Mouse (Mus musculus): ENCODE data around the gene Slc9b2. TPM values are rescaled to one million over a fixed set of nuclear protein-coding genes. Genes with fewer than 3 reads are reported as not detected.

Slc9b2 gene
- polyA plus RNA-seq, 1 experiment from 2014 or later = 1.3 TPM

DNA sequence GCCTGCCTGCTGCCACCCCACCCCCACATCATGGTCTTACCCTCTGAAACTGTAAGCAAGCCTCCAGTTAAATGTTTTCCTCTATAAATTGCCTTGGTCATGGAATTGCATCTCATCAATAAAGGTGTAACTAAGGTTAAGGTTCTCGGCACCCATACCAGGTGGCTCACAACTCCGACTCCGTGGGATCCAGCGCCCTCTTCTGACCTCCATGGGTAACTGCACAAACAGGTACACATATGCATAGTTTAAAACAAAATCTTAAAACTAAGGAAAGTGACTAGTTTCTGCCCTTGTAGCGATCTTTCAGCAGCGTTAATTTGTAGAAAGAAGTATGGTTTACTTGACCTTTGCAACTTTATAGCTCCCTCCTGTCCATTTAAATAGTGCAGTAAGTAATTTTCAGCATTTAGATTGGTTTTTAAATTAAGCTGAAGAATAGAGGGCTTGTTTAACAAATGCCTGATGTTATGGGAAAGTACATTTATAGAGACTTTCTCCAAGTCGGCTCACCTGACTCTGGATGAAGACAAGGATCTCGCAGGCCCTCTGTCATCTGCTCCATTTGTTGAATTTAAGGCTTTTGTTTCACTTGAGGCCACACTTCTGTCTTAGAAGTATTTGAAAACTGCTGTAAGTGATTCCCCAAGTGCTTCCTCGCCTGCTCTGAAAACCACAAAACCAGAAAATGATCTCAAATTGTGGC lies 8.4 kb downstream of the Slc9b2 start:
- Histone ChIP-seq H3K9ac (no peak overlapping the region), H3K9me3 (replicated peaks) (0 out of 2 replicates have a peak, but pooled peaks cover 6% of the 10 kb centered on the region), H3K4me2 (replicated peaks) (no peak overlapping the region), H3K4me3 (no peak overlapping the region), H3K27me3 (no peaks in the 10 kb centered on the region), H3K27ac (no peak overlapping the region), H3K4me1 (no peaks in the 10 kb centered on the region), H3K36me3 (no peaks in the 10 kb centered on the region)
- no peak for ATAC-seq (ENCODE audit: low FRiP score)
- 90% methylated on average over 9 of the region's 9 CpGs for WGBS

DNA sequence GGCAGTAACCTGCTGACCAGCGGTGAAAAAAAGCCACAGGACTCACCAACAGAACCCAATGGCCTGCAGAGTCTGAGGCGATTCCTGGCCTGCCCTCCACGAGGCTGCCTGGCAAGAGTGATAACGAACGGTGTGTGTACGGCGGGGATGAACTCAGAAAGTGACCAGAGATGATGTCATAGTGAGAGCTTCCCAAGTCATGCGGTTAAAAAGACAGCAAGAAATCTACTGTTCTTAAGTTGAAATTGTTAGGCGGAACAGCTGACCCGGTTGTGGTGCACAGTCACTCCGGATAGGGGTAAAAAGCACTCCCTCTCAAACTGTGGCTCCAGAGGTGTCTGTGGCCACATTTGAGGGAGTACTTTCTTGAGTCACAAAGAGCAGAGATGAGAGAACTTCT lies 10.8 kb downstream of the Slc9b2 start:
- no peak overlapping the region for H3K9ac ChIP-seq
- no peak overlapping the region for H3K27ac ChIP-seq
- no peaks in the 10 kb centered on the region for H3K36me3 ChIP-seq
- H3K4me3 ChIP-seq = no peak overlapping the region
- no peaks in the 10 kb centered on the region for H3K27me3 ChIP-seq
- no peaks in the 10 kb centered on the region for H3K4me1 ChIP-seq
- no peak for ATAC-seq (ENCODE audit: low FRiP score)
- 0 out of 2 replicates have a peak, but pooled peaks cover 6% of the 10 kb centered on the region for H3K9me3 ChIP-seq (replicated peaks)
- WGBS = 93% methylated on average over 11 of the region's 11 CpGs
- H3K4me2 ChIP-seq (replicated peaks) = no peak overlapping the region

DNA sequence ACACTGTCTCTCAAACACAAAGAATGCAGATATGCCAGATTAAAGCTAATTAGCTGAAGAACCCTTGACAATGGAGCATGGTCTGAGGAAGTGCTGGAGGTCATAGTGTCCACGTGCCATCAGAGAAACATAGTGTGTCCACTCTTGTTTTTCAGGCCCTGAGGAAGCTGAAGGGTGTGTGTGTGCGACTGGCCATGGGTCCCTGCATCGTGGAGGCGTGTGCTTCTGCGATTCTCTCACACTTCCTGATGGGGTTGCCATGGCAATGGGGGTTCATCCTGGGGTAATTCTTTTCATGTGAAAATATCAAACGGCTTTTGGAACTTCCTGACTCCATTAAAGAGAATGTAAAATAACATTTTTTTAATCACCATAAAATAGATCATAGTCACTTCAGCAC lies 16.9 kb downstream of the Slc9b2 start:
- Histone ChIP-seq H3K27me3 (no peaks in the 10 kb centered on the region), H3K4me3 (no peak overlapping the region), H3K4me1 (peaks cover 4% of the 10 kb centered on the region; the same call in 1 of the 2 replicates), H3K36me3 (no peaks in the 10 kb centered on the region), H3K9me3 (replicated peaks) (no peaks in the 10 kb centered on the region), H3K9ac (no peak overlapping the region), H3K4me2 (replicated peaks) (no peak overlapping the region), H3K27ac (no peak overlapping the region)
- 28% methylated on average over 6 of the region's 6 CpGs for WGBS
- no peak for ATAC-seq (ENCODE audit: low FRiP score)

DNA sequence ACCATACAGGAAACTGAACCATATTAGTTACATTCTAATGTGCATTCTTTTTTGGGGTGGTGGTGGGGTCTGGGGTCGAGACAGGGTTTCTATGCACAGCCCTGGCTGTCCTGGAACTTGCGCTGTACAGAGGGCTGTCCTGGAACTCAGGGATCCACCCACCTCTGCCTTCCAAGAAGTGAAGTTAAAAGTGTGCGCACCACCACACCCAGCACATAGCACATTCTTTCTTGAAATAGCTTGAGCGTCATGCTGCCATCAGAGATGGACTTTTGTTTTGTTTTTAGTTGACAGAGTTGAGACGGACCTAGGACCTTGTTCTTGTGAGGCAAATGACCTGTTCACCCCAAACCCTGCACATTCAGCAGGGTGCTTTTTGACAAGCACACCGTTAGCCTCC lies 19.7 kb downstream of the Slc9b2 start:
- ATAC-seq (ENCODE audit: low FRiP score) = no peak
- no peak overlapping the region for H3K9ac ChIP-seq
- H3K4me2 ChIP-seq (replicated peaks) = no peak overlapping the region
- no peak overlapping the region for H3K4me3 ChIP-seq
- H3K36me3 ChIP-seq = no peaks in the 10 kb centered on the region
- no peaks in the 10 kb centered on the region for H3K27me3 ChIP-seq
- 71% methylated on average over 6 of the region's 6 CpGs for WGBS
- H3K9me3 ChIP-seq (replicated peaks) = no peaks in the 10 kb centered on the region
- no peak overlapping the region for H3K27ac ChIP-seq
- H3K4me1 ChIP-seq = peaks cover 4% of the 10 kb centered on the region; the same call in 1 of the 2 replicates

DNA sequence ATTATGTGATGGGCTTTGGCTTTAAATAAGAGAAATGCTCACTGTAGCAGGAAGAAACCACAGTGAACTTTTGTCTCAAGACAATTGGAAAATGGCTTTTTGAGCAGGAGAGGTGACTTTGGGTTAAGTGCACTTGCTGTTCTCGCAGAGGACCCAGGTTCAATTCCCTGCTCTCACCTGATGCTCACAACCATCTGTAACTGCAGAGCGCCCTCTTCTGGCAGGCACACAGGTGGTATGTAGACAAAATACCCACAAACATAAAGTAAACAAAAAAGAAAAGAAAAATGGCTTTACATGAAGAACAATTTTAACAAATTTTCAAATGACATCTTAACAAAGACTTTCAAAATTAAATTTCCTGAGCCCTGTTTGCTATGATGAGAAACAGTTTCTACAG lies 20.1 kb downstream of the Slc9b2 start:
- Histone ChIP-seq H3K9ac (no peak overlapping the region), H3K4me3 (no peak overlapping the region), H3K4me1 (peaks cover 4% of the 10 kb centered on the region; the same call in 1 of the 2 replicates), H3K9me3 (replicated peaks) (no peaks in the 10 kb centered on the region), H3K27me3 (no peaks in the 10 kb centered on the region), H3K4me2 (replicated peaks) (no peak overlapping the region), H3K36me3 (no peaks in the 10 kb centered on the region), H3K27ac (no peak overlapping the region)
- 49% methylated on average over 2 of the region's 2 CpGs for WGBS
- no peak for ATAC-seq (ENCODE audit: low FRiP score)

DNA sequence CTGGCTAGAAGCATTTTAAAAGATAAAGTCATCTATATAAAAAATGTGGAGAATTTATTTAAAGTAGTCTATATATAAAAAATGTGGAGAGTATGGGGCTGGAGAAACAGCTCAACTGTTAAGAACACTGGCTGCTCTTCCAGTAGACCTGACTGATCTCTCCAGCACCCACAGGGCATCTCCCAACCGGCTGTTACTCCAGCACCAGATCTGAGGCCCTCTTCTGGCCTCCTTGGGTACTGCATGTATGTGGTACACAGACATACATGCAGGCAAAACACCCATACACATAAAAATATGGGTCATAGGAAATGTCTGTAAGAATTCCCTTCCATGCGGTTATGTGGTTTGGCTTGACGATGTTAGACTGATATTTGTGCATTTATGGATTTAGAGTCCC lies 21.1 kb downstream of the Slc9b2 start:
- ATAC-seq (ENCODE audit: low FRiP score) = no peak
- no peaks in the 10 kb centered on the region for H3K27me3 ChIP-seq
- H3K4me2 ChIP-seq (replicated peaks) = no peak overlapping the region
- no peak overlapping the region for H3K4me3 ChIP-seq
- no peaks in the 10 kb centered on the region for H3K9me3 ChIP-seq (replicated peaks)
- no peak overlapping the region for H3K9ac ChIP-seq
- H3K36me3 ChIP-seq = no peaks in the 10 kb centered on the region
- 45% methylated on average over 3 of the region's 3 CpGs for WGBS
- peaks cover 4% of the 10 kb centered on the region; the same call in 1 of the 2 replicates for H3K4me1 ChIP-seq
- H3K27ac ChIP-seq = no peak overlapping the region

DNA sequence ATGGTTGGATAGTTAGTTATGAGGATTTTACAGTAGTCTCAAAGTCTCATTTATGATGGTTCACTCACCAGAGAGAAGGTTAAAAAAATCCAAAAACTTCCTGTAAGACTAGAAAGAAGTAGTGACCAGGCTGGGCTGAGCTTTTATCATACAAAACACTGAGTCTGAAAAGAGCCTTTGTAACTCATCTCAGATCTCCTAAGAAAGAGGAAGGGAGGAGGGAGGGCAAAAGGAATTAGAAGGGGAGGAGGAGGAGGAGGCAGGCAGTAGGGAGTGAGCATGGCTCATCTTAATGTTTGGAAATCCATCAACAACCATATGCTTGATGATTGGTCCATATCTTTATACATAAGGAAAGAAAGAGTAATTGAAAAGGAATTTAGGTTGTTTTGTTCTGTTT lies 25.2 kb downstream of the Slc9b2 start:
- no peaks in the 10 kb centered on the region for H3K9me3 ChIP-seq (replicated peaks)
- H3K4me1 ChIP-seq = no peaks in the 10 kb centered on the region
- no peak overlapping the region for H3K27ac ChIP-seq
- H3K9ac ChIP-seq = no peak overlapping the region
- ATAC-seq (ENCODE audit: low FRiP score) = no peak
- no peaks in the 10 kb centered on the region for H3K27me3 ChIP-seq
- no peak overlapping the region for H3K4me3 ChIP-seq
- no peaks in the 10 kb centered on the region for H3K36me3 ChIP-seq
- H3K4me2 ChIP-seq (replicated peaks) = no peak overlapping the region

DNA sequence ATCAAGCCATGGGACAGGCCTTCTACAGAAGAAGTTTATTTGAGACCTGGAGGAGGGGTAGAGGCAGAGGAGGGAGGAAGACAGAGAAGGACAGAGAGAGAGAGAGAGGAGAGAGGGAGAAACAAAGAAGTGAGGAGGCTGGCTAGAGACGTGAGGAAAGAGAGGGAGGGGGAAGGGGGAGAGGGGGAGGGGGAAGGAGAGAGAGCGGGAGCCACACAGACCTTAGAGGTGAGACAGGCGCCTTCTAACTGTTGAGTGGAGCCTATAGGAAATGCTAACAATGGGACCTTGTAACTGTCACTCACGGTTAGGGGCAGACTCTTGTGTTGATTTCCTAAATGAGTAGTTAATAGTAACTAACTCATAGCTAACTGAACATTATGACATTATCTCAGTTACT lies 26.3 kb downstream of the Slc9b2 start:
- no peaks in the 10 kb centered on the region for H3K36me3 ChIP-seq
- WGBS = 26% methylated on average over 4 of the region's 4 CpGs
- H3K9me3 ChIP-seq (replicated peaks) = no peaks in the 10 kb centered on the region
- no peak overlapping the region for H3K4me3 ChIP-seq
- no peaks in the 10 kb centered on the region for H3K27me3 ChIP-seq
- H3K4me2 ChIP-seq (replicated peaks) = no peak overlapping the region
- ATAC-seq (ENCODE audit: low FRiP score) = no peak
- H3K9ac ChIP-seq = no peak overlapping the region
- H3K27ac ChIP-seq = no peak overlapping the region
- no peaks in the 10 kb centered on the region for H3K4me1 ChIP-seq

DNA sequence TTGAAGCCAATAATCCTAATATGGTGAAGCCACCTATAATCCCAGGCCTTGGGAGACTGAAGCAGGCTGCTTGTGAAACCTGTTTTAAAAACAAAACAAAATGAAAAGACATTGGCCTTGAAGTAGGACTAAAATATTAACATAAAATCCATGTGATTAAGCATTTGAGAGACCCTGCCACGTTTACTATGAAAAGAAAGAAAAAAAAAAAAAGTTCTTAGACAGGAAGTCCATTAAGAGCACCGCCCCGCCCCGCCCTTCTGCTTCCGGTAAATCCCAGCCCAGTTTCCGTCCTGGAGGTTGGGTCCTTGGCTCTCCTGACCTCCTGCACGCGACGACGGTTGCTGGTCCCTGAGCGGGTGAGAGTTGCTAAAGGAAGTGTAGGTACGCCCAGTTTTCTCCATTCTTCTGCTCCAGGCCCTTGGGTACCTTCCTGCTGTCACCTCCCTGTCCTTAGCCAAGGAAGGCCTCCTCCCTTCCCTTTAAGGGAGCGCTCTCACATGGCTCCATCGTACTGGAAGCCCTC lies 40.3 kb downstream of the Slc9b2 start, which contains the start of gene Slc9b1:
TSS of gene Slc9b1 (plus strand) at position 291 of the 526 bp plus-strand sequence.
- Histone ChIP-seq H3K4me1 (no peaks in the 10 kb centered on the region), H3K4me3 (no peak within 1 kb of the TSS), H3K9ac (no peak within 1 kb of the TSS), H3K4me2 (replicated peaks) (no peak within 1 kb of the TSS), H3K27me3 (no peaks in the 10 kb centered on the region), H3K9me3 (replicated peaks) (no peaks in the 10 kb centered on the region), H3K36me3 (no peaks in the 10 kb centered on the region), H3K27ac (no peak within 1 kb of the TSS)
- 81% methylated on average over 14 of the region's 14 CpGs for WGBS
- ATAC-seq (ENCODE audit: low FRiP score) = no peak

DNA sequence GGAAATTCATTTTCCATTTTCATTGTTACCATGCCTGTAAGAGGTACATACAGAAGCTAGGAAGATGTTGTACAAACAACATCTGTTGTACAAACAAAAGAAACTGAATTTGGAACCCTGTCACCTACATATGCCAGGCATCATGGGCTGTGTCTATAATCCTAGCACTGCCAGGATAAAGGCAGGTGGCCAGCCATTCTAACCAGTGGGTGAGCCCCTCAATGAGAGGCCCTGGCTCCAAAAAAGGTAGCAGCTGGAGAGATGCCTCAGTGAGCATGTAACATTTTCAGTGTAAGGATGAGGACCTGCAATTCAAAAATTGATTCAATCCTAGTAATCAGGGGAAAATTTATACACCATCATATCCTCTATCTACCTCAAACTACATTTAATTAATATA lies 41.5 kb downstream of the Slc9b2 start:
- no peak overlapping the region for H3K9ac ChIP-seq
- ATAC-seq (ENCODE audit: low FRiP score) = no peak
- H3K27ac ChIP-seq = no peak overlapping the region
- H3K4me1 ChIP-seq = no peaks in the 10 kb centered on the region
- no peaks in the 10 kb centered on the region for H3K9me3 ChIP-seq (replicated peaks)
- no peak overlapping the region for H3K4me2 ChIP-seq (replicated peaks)
- H3K36me3 ChIP-seq = no peaks in the 10 kb centered on the region
- H3K4me3 ChIP-seq = no peak overlapping the region
- H3K27me3 ChIP-seq = no peaks in the 10 kb centered on the region

DNA sequence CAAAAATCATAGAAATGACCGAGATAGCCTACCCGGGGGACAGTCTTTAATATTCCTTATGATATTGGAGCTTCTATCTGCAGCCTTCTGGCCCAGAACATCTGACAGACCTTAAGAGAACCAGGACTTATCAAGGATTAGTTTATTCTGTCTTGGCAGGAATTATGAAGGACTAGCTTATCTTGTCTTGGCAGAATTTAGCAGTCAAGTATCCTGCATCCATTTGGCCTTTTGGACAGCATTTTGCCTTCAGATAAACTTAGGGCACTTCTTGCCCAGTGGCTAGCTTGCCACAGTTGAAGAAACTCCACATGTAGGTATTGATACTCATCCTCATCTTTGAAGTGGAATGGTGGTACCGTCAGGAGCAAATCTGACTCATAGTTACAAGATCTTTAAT lies 44.4 kb downstream of the Slc9b2 start:
- H3K9ac ChIP-seq = no peak overlapping the region
- no peaks in the 10 kb centered on the region for H3K27me3 ChIP-seq
- no peak overlapping the region for H3K27ac ChIP-seq
- no peak overlapping the region for H3K4me2 ChIP-seq (replicated peaks)
- no peaks in the 10 kb centered on the region for H3K9me3 ChIP-seq (replicated peaks)
- no peak for ATAC-seq (ENCODE audit: low FRiP score)
- WGBS = 92% methylated on average over 3 of the region's 3 CpGs
- no peaks in the 10 kb centered on the region for H3K4me1 ChIP-seq
- H3K36me3 ChIP-seq = no peaks in the 10 kb centered on the region
- H3K4me3 ChIP-seq = no peak overlapping the region

DNA sequence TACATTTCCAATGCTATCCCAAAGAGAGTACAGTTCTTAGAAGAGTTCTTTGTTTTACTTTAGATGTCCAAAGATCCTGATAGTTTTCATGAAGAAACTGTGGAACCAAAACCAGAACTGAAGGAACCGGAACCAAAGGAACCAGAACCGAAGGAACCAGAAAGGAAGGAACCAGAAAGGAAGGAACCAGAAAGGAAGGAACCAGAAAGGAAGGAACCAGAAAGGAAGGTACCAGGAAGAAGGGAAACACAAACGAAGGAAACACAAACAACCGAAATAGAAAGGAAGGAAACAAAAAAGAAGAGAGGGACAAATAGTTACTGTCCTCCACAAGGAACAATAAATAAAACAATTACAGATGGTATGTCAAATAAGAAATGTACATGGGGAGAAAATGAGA lies 49.9 kb downstream of the Slc9b2 start:
- H3K36me3 ChIP-seq = no peaks in the 10 kb centered on the region
- H3K9me3 ChIP-seq (replicated peaks) = no peaks in the 10 kb centered on the region
- H3K27me3 ChIP-seq = no peaks in the 10 kb centered on the region
- no peak overlapping the region for H3K27ac ChIP-seq
- WGBS = 91% methylated on average over 4 of the region's 4 CpGs
- no peak for ATAC-seq (ENCODE audit: low FRiP score)
- H3K4me1 ChIP-seq = no peaks in the 10 kb centered on the region
- no peak overlapping the region for H3K4me2 ChIP-seq (replicated peaks)
- no peak overlapping the region for H3K9ac ChIP-seq
- H3K4me3 ChIP-seq = no peak overlapping the region

DNA sequence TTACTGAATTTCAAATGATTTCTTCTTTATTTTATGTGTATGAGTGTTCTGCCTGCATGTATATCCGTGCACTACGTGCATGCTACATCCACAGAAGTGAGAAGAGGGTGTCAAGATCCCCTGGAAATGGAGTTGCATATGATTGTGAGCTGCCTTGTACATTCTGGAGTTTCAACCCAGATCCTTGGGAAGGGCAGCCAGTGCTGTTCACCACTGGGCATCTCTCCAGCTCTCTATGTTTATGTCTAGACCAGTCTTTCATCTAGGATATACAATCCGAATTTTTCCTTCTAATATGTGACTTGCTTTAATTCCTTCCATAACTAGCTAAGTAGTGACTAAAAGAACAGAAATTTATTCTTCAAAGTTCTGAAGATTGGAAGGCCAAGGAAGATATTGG lies 68.3 kb downstream of the Slc9b2 start:
- H3K36me3 ChIP-seq = no peaks in the 10 kb centered on the region
- 80% methylated on average over 3 of the region's 3 CpGs for WGBS
- no peak overlapping the region for H3K9ac ChIP-seq
- H3K4me2 ChIP-seq (replicated peaks) = no peak overlapping the region
- no peak overlapping the region for H3K4me3 ChIP-seq
- H3K4me1 ChIP-seq = no peaks in the 10 kb centered on the region
- no peak for ATAC-seq (ENCODE audit: low FRiP score)
- H3K9me3 ChIP-seq (replicated peaks) = no peaks in the 10 kb centered on the region
- no peaks in the 10 kb centered on the region for H3K27me3 ChIP-seq
- no peak overlapping the region for H3K27ac ChIP-seq

All from hindbrain, embryonic 12.5 days (tissue).